Mouse (Mus musculus) CH12.LX (cell line): ENCODE data around the gene Fbxl21.

Experiments used
- CTCF ChIP-seq, 2 experiments: IDR thresholded peaks in 1 of 2; conservative IDR thresholded peaks in 1 of 2; 2 replicates each; pipeline ENCODE4 v1.5.1; 2011 to 2012; ENCODE audit warnings: low read depth in 2 of 2, low read length in 2 of 2, improper control_type of control experiment in 1 of 2, inconsistent platforms in 1 of 2, mild to moderate bottlenecking in 1 of 2, moderate library complexity in 1 of 2
- MEF2A ChIP-seq: IDR thresholded peaks from 2 replicates; pipeline ENCODE4 v1.6.1; 2014; ENCODE audit warnings: low read depth, mild to moderate bottlenecking, inconsistent platforms, low read length, improper control_type of control experiment, borderline replicate concordance
- NELFE ChIP-seq: IDR thresholded peaks from 2 replicates; pipeline ENCODE4 v1.6.1; 2011; ENCODE audit warnings: low read depth, low read length, improper control_type of control experiment
- PAX5 ChIP-seq: IDR thresholded peaks from 2 replicates; pipeline ENCODE4 v1.6.1; 2012; ENCODE audit warnings: low read length, inconsistent platforms, mixed read lengths
- ZC3H11A ChIP-seq: IDR thresholded peaks from 2 replicates; pipeline ENCODE4 v1.6.1; 2012; ENCODE audit warnings: low read depth, mild to moderate bottlenecking, inconsistent platforms, low read length, improper control_type of control experiment

- TF ChIP-seq CTCF (conservative IDR thresholded peaks at IDR 0.05 in 1 of 2, IDR thresholded peaks at IDR 0.05 in 1 of 2; ENCODE audit: low read depth in 2 of 2, low read length in 2 of 2) (no peak), MEF2A (no peak), PAX5 (no peak), NELFE (no peak), ZC3H11A (no peak)
Measured at GRCm38 (mm10) chr13:56488012-56488411, 34.3 kb upstream of the Fbxl21 start.
